Mouse (Mus musculus) CD4-positive, CD25-positive, alpha-beta regulatory T cell, adult 4 months (primary cell): ENCODE measurements around the gene Chchd6. TPM values are rescaled to one million over a fixed set of nuclear protein-coding genes. Genes with fewer than 3 reads are reported as not detected.
A peak's percentile ranks its signal among the peaks of the same experiment; 100 is the strongest.

Experiments used
- ATAC-seq: one replicate; pipeline ENCODE4 v1.8.0; 2017
- polyA plus RNA-seq, 2 experiments: library from polyadenylated mRNA; unstranded; fragments of 100-300 nt; shearing (Covaris generic); gene quantifications; one replicate each; pipeline ENCODE4 v1.2.1; 2017

Gene Chchd6
- polyA plus RNA-seq, 2 experiments from 2014 or later, result 5.1 to 6.7 TPM

DNA sequence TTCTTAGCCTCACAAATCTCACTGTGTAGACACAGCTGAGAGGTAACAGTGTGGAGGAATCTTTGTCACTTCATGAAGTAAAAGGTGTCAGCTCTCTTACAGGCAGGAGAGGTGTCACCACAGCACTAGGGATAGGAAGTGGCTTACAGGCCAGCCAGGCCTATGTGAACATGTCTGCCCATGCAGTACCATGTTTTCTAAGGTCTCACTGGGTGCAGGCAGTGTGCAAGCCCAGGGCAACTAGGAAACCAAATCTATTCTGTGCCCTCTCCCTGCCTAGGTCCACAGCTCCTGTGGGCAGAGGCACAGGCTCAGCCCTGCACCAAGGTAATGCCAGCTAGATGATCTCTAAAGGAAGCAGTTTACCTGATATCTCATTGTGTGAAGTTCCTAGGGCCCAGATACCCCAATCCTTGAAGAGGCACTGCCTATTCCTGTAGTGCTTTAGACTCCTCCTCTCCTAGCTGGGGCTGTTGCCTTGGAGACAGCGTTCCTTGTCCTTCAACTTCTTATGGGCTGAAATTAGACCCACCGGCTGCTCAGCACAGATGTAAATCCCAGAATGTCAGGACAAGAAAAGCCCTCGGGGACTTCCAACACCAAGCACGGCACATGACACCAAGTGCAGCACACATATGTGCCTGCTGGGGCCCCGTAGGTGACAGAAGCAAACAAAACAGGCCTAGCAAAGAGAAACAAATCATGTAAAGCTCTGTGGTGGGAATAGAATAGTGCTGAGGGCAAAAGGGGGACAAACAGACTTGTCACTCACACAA, 10.6 kb downstream of the Chchd6 start:
- no peak for ATAC-seq

DNA sequence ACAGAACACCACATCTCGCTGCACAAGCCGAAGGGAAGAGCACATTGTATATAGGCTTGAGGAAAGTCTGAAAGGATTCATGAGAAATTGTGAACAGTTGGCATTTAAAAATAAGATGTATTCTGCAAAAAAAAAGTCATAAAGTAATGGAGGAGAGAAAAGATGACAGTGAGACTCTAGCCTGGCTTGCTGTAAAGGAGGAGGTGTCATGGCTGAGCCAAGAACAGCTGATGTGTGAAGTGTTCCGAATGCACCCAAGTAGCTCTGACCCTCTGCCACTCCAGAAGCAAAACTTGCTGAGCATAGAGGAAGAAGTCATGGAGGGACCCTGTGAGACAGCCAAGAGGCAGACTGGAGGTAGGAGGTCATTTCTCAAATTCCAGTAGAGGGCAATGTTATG, 12.3 kb downstream of the Chchd6 start:
- ATAC-seq, result no peak

DNA sequence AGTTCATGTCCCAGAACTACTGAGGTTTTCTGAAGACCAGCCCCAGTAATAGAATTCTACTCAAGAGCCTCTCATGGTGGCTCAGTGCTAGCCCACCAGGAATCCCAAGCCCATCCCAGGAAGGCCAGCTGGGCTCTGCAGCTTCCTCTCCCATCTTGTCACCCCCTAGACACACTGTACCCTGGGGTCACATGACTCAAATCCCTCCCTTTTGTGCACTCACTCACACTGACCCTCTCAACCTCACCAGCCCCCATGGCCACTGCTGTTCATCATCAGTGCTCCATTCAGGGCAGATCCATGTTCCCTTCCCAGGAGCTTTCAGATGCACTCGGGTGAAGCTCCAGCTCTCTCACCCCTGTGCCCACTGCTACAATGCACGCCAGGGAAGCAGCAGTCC, 20.8 kb downstream of the Chchd6 start:
- ATAC-seq, result no peak

DNA sequence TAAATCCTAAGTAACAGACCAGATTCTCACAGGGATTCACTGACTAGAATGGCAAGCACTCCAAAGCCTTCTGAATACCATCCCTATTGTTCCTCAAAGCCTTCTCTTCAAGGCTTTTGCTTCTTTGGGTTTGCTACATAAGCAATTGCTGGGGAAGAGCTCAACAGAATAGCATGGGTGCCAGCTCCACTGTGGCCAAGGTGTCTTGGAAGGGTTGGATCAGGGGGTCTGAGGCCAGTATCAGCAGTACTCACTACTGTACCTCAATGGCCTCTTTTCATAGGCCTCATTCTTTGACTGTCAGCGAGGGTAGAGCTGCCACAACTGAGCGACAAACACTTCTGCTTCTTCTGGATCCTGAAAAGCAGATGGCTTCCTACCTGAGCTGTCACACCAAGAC, 21.7 kb downstream of the Chchd6 start:
- ATAC-seq, result no peak

DNA sequence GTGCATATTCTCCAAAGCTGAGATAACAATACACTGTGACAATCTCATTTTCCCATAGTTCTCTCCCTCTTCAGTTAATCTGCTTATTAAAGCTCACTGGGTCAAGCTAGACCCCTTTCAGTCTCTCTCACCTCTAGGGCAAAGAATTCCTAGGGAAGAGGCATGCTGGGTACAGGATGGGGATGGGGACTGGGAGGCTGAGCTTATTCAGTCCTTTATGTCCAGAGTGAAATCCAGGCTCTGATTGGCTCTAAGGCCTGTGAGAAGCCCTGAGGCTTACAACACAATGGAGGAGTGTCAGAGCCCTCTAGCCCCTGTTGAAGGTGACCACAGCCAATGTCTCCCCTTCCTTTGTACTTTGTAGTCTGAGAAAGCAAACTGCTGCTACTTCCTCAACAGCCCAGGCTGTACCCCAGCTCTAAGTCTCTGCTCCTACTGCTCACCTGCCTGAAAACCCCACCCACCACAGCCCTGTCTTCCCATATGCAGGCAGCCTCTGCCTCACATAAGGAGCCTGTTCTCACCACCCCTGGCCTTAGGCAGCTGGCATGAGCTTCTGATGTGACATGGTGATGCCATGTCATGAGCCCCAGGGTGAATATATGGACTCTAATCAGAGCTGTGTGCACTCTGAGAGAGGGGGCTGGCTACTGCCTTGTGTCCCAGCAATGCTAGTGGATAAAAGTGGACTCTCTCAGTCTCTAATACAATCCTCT, 22.4 kb downstream of the Chchd6 start:
- ATAC-seq, result no peak

DNA sequence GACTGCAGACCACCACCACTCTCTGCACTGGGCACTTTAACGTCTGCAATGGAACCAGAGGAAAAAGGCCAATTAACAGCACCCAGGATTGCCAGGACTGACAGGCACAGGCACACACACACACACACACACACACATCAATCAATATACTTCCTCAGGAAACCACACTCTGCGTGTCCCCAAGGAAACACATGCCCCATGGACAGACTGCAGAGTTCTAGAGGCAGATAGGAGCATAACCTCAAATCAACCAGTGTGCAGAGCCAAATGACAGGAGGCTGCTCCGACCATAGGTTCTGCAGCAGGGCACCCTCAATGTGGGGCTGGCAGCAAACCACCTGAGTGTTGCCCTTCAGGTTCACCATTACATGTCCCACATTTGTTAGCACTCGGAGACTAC, 26.1 kb downstream of the Chchd6 start:
- no peak for ATAC-seq

DNA sequence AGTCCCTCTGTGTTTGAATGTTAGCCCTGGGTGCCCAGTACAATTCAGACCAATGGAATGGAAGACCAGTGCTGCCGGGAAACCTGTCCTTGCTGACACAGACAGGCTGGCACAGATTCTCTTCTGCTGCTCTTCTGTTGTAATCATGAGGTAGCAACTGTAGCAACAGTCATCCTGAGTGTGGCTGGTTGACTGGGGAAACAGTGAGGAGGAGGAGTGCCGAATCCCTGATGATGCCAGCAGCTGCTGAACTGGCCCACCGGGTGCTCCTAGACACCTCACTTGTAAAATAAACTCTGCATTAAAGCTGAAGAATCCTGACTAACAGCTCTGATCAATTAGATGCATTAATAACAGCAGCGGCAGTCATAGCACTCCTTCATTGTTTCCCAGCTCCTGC, 28.7 kb downstream of the Chchd6 start:
- no peak for ATAC-seq

DNA sequence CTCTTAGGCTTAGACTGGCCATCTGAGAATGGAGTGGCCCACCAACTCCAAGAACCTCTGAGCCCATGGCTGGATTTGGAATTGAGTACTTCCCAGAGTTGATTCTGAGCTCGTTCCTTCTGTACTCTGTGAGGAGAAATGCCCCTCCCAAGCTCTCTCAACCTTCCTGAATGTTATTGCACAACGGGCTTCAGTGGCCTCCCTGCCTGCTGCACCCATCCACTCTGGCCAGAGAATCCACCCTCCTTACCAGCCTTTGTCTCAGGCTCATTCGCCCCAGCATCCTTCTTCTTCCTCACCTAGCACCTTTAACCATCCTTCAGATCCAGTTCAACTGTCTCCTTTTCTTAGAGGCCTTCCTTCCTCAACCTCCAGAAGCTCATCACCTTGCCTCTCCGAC, 32.1 kb downstream of the Chchd6 start:
- ATAC-seq, result no peak

DNA sequence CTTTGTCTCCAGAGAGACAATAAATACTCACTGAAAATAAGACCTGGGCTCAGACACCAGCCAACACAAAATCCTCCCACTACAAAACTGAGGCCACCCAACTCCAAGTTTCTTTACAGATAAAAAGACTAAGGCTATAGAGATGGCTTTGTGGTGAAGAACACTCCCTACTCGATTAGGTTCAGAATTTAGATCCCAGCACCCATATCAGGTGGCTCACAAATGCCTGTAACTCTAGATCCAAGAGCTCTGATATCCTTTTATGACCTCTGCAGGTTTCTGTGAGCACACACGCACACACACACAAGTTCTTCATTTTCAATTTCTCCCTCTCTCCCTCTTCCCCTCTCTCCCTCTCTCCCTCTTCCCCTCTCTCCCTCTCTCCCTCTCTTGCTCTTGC, 34.6 kb downstream of the Chchd6 start:
- ATAC-seq, result no peak

DNA sequence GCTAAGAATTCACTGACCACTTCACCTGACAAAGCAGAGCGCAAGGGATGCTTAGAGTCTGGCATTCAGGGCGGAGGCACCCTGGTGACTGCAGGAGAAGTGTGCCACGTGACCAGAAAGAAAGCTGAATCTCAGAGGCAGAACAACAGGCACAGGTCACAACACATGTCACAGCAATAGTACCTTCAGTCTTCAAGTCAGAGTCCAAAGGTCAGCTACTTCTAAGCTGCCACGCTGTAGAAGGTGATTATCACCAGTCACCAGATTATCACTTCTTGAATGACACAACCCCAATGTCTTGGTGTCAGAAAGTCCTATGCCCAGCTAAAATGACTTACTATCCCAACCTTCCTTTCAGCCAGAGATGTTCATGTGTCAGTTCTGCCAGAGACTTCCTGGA, 37.8 kb downstream of the Chchd6 start:
- no peak for ATAC-seq

DNA sequence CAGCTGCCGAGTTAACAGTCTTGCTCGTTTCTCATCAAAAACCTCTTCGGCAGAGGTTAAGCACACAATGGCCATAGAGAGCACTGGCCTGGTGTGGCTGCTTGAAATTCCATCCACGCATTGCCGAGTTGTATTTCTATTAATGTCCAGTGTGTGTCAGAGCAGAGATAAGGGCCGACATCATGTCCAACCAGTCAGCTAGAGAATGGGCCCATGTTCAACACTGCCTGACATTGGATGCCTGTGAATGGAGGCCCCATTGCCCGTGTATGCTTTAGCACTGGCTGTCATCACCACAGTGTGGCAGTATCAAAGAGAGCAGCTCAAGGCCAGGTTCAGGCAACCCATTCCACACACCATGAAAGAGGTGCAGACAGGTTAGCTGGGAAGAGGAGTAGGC, 38.9 kb downstream of the Chchd6 start:
- no peak for ATAC-seq

DNA sequence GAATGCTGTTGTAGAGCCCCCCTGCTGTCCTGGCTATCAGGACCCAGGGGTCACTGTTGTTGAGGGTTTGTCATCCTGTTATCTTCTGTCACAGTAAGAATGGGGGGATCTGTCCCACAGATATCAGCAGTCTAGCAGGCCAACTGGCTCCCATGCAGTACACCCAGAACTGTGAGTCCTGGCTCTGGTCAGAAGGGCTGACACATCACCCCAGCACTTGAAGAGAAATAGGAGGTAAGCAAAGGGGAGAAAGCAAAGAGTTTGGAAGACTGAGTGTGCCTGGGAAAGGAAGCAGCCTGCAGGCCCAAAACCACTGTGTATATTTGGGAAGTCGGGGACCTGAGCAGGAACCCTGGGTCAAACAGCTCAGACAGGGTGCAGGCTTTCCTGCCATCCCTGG, 39.5 kb downstream of the Chchd6 start:
- ATAC-seq, result no peak

DNA sequence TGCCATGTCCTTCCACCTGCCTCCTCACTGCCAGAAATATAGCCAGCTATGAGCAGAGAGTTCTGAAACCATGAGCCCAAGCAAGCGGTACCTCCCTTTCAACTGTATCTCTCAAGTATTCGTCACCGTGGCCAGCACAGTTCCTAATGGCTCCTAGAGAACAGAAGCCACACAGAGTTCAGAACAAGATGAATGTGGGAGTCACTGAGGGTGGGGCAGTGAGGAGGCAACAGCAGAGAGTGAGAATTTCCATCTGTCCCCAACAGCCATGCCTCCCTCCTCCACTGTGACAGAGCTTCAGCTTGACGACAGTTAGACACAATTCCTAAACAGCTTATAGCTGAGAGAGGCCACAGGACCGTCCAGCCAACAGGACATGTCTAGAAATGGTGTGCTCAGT, 41.4 kb downstream of the Chchd6 start:
- ATAC-seq, result no peak

DNA sequence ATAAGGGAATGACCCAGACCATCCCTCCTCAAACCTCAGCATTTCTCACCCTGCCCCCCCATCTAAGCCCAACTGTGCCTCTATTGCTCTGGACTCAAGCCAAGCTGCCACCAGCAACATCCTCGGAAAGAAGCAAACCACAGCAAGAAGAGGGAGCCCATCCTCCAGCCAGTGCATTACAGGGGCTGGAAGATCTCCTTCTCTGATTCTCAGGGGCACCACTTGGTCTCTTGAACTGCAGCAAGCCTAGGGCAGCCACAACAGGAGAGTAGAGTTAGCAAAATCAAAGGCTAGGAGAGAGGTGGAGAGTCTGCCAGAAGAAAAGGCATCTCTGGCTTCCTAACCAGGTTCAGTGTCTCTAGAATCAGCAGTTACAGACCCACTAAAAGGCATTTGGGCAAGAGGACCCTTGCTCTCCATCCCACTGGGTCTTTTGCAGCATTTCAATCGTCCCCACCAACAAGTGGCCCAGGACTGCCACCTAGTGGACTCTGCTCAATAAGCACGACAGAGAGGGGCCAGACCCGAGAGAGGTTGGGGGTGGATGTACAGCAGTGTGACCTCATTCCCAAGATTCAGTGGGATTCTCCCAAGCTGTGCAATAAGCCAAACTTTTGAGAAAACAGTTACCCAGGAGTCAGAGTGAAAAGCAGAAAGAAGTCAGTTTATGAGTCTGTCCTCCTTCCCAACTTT, 42.3 kb downstream of the Chchd6 start:
- ATAC-seq, result peak; percentile 68

DNA sequence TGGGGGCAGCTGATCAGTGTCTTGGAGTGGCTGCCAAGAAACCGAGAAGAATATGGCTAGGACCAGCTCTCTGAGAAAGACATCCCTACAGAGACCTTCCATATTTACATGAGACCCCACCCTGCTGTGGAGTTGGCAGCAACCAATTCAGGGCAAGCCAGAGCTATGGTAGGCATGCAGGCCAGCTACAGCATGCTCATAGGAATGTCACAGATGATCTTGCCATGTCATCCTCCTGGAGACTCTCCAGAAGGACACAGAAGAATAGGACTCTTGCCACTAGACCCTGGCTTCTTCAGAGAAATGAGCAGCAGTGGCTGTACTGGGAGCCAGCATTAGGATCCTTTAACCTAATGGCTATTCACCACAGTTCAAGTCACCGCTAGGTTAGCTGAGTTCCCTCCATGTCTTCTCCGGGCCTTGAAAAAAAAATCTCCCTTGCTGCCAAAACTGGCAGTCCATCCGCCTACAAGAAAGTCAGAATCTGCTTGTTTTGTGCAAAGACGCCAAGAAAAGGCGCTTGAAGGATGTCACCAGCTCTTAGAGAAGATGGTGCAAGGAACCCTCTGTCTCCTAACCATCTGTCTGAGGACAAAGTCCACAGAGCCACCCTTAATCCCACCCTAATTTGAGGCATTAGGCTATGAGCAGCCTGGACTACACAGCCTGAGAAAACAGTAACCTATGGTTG, 43.0 kb downstream of the Chchd6 start:
- no peak for ATAC-seq

DNA sequence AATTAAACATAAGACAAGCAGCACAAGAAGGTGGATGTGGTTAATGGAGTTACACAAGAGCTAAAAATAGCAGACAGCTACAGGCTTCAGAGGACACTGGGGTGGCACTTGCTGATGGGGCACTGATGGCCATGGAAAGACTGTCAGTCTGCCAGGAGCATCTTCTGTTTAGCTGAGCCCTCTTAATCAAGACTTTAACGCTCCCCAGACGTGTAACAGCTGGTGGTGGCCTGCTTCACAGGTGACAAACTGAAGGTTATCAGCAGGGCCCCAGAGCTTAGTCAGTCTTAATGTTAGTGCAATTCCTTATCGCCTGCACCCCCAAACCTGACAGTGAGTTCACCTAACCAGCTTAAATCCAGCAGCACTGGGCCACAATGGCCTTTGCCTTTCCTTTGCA, 46.3 kb downstream of the Chchd6 start:
- ATAC-seq, result no peak

DNA sequence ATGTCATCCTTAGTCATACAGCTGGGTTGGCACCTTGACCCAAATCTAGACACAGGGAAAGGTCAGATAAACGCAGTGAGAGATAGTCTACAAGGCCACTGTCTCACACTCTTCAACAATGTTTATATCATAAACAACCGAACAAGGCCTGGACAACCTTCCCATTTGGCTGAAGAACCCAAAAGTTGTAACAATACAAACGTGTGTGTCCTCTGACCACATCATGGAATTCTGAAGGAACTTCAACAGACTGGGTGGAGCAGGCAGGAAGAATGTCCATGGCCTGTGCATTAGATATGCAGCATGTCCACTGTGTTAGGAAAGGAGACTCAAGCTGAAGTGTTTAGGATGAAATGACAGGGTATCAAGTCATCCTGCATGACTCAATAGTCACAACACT, 47.5 kb downstream of the Chchd6 start:
- ATAC-seq, result no peak

DNA sequence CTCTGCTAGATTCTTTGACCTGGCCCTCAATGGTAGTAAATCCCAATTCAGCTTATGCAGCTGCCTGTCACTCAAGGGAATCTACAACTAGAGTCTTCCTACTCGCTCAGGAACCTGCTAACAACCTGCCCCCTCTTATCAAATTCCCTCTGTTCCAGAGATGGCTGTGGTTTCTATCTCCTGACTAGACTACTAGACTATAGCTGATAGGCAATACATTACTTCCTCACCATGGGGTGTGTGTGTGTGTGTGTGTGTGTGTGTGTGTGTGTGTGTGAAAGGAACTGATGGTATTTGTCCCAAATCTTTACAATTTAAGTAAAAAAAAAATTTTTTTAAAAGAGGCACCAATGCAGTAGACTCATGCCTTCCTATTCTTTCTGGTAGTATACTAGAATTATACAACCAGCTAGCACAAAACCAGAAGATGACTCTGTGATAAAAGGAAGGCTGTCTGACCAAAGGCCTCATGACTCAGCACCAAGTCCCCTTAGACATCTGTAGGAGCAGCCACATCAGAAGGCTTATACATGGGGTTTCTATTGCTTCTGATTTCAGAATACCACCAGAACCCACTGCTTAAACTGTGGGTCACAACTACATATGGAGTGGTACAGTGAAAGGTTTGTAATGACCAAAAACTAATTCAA, 57.2 kb downstream of the Chchd6 start:
- no peak for ATAC-seq

DNA sequence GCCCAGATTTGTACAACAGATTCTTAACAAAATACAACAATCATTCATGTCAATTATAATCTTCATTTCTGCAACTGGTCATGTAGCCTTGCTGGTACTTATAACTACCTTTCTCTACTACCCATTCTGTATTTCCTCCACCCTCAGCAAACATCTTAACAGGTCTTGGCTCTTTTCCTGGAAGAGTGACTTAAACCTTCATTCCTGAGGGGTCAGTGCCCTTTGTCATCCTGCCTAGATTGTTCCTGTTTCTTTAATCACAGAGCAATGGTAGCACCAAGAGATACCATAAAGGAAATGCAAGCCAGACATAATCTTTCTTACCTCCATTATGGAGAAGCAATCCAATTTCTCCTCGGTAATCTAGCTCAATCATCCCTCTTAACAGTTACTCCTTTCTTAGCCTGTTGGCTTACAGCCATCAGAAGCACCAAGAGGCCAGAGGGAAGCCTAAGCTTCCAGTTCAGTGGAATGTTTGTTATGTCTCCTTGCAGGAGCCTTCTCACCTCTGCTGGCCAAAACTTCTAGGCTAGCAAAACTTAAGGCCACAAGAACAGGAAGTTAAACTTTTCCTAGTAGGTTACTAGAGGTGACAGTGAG, 59.7 kb downstream of the Chchd6 start:
- no peak for ATAC-seq

DNA sequence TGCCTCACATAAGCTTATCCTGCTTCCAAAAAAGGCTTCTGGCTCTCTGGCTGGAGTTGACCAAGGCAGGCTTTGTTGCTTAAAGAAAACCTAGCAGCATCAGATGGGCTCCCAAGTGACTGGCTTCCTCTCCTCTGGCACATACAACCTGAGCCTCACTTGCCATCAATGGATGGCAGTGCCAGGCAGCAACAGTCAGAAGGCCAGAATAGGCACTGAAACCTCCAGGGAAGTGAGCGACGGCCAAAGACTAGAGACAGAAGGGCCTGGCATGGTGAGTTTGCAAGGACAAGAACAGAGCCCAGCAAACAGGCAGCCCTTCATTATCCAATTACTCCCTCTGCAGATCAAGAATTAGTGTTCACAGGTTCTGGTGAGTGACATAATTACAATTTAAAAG, 70.7 kb downstream of the Chchd6 start:
- no peak for ATAC-seq

DNA sequence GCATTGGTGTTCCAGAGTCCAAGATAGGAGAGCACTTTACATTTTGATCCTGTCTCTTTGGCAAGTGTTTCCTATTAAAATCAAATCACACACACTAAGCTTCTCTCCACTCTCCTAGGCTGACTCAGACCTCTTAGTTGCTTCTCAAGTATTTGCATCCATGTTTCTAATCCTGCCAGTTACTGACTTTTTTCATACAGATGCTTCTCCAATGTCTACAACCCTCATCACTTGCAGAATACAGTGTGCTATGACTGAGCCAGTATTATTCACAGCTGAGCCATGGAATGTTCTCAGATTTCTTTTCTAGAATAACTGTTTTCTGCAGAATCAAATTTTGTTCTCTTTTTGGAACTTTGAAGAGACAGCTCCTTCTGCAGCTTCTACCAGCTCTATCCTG, 85.3 kb downstream of the Chchd6 start:
- ATAC-seq, result no peak

DNA sequence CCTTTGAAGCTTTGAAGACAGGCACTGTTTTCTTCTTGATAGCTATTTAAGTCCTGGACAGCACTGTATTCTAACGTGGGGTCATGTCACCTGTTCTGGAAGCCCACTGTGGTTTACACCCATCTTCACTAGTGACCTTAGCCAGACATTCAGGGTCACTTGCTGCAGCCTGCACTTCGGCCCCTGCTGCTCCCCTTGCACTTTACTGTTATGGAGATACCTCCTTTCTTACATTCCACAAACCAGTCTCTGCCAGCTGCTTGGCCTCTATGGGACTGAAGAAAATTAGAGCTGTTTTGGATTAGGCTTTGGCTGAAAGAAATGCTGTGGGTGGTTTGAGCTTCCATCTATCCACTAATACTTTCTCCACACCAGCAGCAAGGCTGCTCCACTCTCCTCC, 86.7 kb downstream of the Chchd6 start:
- ATAC-seq, result no peak
